Mouse (Mus musculus) myocyte (in vitro differentiated cells): ENCODE data around the gene Pip5k1a. TPM values are rescaled to one million over a fixed set of nuclear protein-coding genes. Genes with fewer than 3 reads are reported as not detected.
A peak's percentile ranks its signal among the peaks of the same experiment; 100 is the strongest.

Source experiments
- H3K27me3 ChIP-seq: one replicate; pipeline ENCODE4 v1.6.1; 2011; ENCODE audit not compliant: control insufficient read depth, insufficient read depth, insufficient read length
- H3K36me3 ChIP-seq: one replicate; pipeline ENCODE4 v1.6.1; 2011; ENCODE audit not compliant: control insufficient read depth, insufficient read depth
- H3K4me2 ChIP-seq: one replicate; pipeline ENCODE4 v1.6.1; 2011; ENCODE audit warnings: low read depth, control low read depth
- H3K4me3 ChIP-seq: one replicate; pipeline ENCODE4 v1.5.1; 2011; ENCODE audit warnings: mild to moderate bottlenecking, control low read depth, moderate library complexity
- H3K79me2 ChIP-seq: one replicate; pipeline ENCODE4 v1.6.1; 2011; ENCODE audit not compliant: control insufficient read depth, insufficient read depth
- H3ac ChIP-seq: one replicate; pipeline ENCODE4 v1.6.1; 2011; ENCODE audit not compliant: control insufficient read depth, insufficient read length
- CEBPB ChIP-seq: IDR thresholded peaks from 2 replicates; pipeline ENCODE4 v1.6.1; 2011; ENCODE audit warnings: mild to moderate bottlenecking, moderate library complexity; ENCODE audit not compliant: poor library complexity, insufficient read depth, severe bottlenecking
- E2F4 ChIP-seq: IDR thresholded peaks from one replicate; pipeline ENCODE4 v1.6.1; 2011; ENCODE audit warnings: mild to moderate bottlenecking, control low read depth, moderate library complexity; ENCODE audit not compliant: insufficient read depth
- MAX ChIP-seq: IDR thresholded peaks from one replicate; pipeline ENCODE4 v1.6.1; 2011; ENCODE audit warnings: low read depth, mild to moderate bottlenecking, control low read depth
- MYOD1 ChIP-seq, 3 experiments: IDR thresholded peaks; one replicate each; pipeline ENCODE4 v1.6.1; 2011; ENCODE audit warnings: control low read depth in 2 of 3, low read depth in 2 of 3, mild to moderate bottlenecking in 2 of 3, moderate library complexity in 1 of 3; ENCODE audit not compliant: insufficient read length in 2 of 3, control insufficient read depth in 1 of 3
- MYOG ChIP-seq, 3 experiments: IDR thresholded peaks; one replicate each; pipeline ENCODE4 v1.6.1; 2011; ENCODE audit warnings: control low read depth in 2 of 3, low read depth in 2 of 3, mild to moderate bottlenecking in 2 of 3; ENCODE audit not compliant: insufficient read length in 2 of 3, control insufficient read depth in 1 of 3, insufficient read depth in 1 of 3
- POLR2A ChIP-seq: IDR thresholded peaks from one replicate; pipeline ENCODE4 v1.6.1; 2011; ENCODE audit warnings: low read depth, mild to moderate bottlenecking, control low read depth, moderate library complexity; ENCODE audit not compliant: insufficient read length
- POLR2AphosphoS2 ChIP-seq: IDR thresholded peaks from one replicate; pipeline ENCODE4 v1.6.1; 2011; ENCODE audit warnings: low read depth, control low read depth; ENCODE audit not compliant: insufficient read length
- REST ChIP-seq: IDR thresholded peaks from one replicate; pipeline ENCODE4 v1.6.1; 2011; ENCODE audit warnings: mild to moderate bottlenecking, control low read depth, moderate library complexity; ENCODE audit not compliant: insufficient read depth, insufficient read length
- SRF ChIP-seq: IDR thresholded peaks from one replicate; pipeline ENCODE4 v1.6.1; 2011; ENCODE audit warnings: low read depth; ENCODE audit not compliant: control insufficient read depth, insufficient read length
- TCF12 ChIP-seq: IDR thresholded peaks from one replicate; pipeline ENCODE4 v1.6.1; 2011; ENCODE audit warnings: mild to moderate bottlenecking, control low read depth; ENCODE audit not compliant: poor library complexity, insufficient read depth, severe bottlenecking
- TCF3 ChIP-seq: IDR thresholded peaks from one replicate; pipeline ENCODE4 v1.6.1; 2011; ENCODE audit warnings: low read depth, control low read depth; ENCODE audit not compliant: insufficient read length
- USF1 ChIP-seq: IDR thresholded peaks from one replicate; pipeline ENCODE4 v1.6.1; 2011; ENCODE audit warnings: low read depth, mild to moderate bottlenecking, control low read depth, moderate library complexity
- polyA plus RNA-seq: library from polyadenylated mRNA; unstranded; fragments of >200 nt; fragmentation: generic; extraction: Trizol; gene quantifications from one replicate; pipeline ENCODE4 v1.2.1, GENCODE M21; 2012; ENCODE audit warnings: missing spikeins

Gene Pip5k1a
- polyA plus RNA-seq, 1 experiment = 27.3 TPM

DNA sequence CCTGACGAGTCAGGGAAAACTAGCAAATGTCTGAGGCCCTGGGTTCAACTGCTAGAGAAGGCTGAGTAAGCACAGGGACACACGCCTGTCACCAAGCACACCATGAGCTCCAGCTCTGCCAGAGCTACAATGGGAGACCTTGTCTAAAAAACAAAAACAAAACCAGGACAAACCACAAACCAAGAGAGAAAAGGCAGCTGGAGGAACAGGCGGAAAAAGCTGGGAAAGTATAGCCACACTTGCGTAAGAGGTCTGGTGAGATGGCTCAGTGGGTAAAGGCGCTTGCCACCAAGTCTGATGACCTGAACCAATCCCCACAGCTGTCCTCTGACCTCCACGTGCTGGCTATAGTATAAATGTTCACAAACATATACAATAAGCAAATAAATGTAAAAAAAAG, 40.6 kb downstream of the Pip5k1a start:
- H3K4me2 ChIP-seq = peak overlapping the region; percentile 12

DNA sequence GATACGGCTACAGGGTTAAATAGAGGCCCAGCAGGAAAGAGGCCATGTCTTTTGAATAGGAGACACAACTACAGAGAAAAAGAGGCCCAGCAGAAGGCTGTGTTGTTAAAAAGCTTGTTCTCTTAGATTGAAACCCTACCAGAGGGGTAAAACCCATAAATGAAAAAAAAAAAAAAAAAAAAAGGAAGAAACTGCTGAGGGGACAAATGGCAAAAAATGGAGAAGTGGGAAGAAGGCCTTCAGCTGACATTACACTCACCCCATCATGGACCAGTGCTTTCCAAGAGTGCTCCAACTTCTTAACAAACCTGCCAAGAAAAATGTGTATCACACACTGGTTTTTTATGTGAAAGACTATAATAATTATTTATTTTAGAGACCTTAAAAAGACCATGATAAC, 41.2 kb downstream of the Pip5k1a start:
- H3K4me2 ChIP-seq = no peak overlapping the region
- H3K36me3 ChIP-seq = peaks cover 61% of the 10 kb centered on the region
- H3K79me2 ChIP-seq = no peaks in the 10 kb centered on the region
- H3K27me3 ChIP-seq = no peaks in the 10 kb centered on the region
- TF ChIP-seq CEBPB (no peak), MAX (no peak), E2F4 (no peak), POLR2AphosphoS2 (no peak), REST (no peak), TCF3 (no peak), USF1 (no peak), MYOG (IDR thresholded peaks at IDR 0.05; ENCODE audit: control insufficient read depth in 1 of 3, insufficient read depth in 1 of 3, insufficient read length in 2 of 3, low read depth in 2 of 3) (no peak), SRF (no peak), POLR2A (no peak), MYOD1 (IDR thresholded peaks at IDR 0.05; ENCODE audit: control insufficient read depth in 1 of 3, insufficient read length in 2 of 3, low read depth in 2 of 3) (no peak), TCF12 (no peak)
- H3ac ChIP-seq = no peak overlapping the region
- no peak overlapping the region for H3K4me3 ChIP-seq

More for the DNA sequence above, 40.6 kb downstream of the Pip5k1a start:
- peak; percentile 65; the same call in 1 of the 2 replicates for TF ChIP-seq CEBPB
- peak in 1 of 3 experiments; percentile 34 for TF ChIP-seq MYOG (IDR thresholded peaks at IDR 0.05; ENCODE audit: control insufficient read depth in 1 of 3, insufficient read depth in 1 of 3, insufficient read length in 2 of 3, low read depth in 2 of 3)
- no peak for TF ChIP-seq SRF
- Histone ChIP-seq H3K36me3 (peaks cover 61% of the 10 kb centered on the region), H3K79me2 (no peaks in the 10 kb centered on the region), H3K27me3 (no peaks in the 10 kb centered on the region), H3ac (no peak overlapping the region), H3K4me3 (no peak overlapping the region)

DNA sequence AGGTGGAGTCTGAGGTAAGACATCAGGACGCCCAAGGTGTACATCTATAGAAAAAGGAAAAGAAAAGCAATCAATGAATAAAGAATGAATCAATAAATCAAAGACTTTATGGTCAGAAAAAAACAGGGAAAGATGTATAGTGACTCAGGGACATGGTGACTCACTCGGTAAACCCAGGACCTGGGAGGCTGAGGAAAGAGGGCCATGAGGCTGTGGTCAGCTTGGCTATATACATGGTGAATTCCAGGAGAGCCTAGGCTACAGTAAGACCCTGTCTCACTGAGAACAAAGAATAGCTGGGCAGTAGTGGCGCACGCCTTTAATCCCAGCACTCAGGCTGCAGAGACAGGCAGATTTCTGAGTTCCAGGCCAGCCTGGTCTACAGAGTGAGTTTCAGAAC, 43.0 kb downstream of the Pip5k1a start:
- Histone ChIP-seq H3ac (no peak overlapping the region), H3K36me3 (peaks cover 54% of the 10 kb centered on the region), H3K4me3 (no peak overlapping the region), H3K4me2 (no peak overlapping the region), H3K27me3 (no peaks in the 10 kb centered on the region), H3K79me2 (no peaks in the 10 kb centered on the region)
- no peak for TF ChIP-seq REST
- TF ChIP-seq SRF = no peak
- no peak for TF ChIP-seq MAX
- TF ChIP-seq TCF12 = no peak
- TF ChIP-seq USF1 = no peak
- TF ChIP-seq TCF3 = no peak
- no peak for TF ChIP-seq POLR2A

DNA sequence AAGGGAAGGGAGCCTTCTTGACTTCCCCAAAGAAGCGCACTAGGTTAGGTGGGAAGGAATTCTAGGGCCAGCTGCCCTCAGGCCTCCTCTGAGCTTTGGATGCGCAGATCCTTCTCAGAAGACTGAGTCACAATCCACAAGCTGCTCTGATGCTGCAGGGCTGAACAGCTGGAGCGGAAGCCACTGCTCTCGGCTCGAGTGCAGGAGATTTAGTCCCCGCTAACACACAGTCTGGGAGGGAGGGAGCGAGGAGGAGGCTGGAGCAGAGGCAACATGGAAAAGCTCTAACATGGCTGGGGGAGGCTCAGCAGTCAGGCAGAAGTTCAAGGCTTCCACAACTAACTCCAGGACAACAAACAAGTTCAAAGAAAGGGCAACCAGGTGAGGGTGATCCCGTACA, 48.7 kb downstream of the Pip5k1a start:
- peak; percentile 58 to 94 (median 78) for TF ChIP-seq MYOG (IDR thresholded peaks at IDR 0.05; ENCODE audit: control insufficient read depth in 1 of 3, insufficient read depth in 1 of 3, insufficient read length in 2 of 3, low read depth in 2 of 3)
- TF ChIP-seq MYOD1 (IDR thresholded peaks at IDR 0.05; ENCODE audit: control insufficient read depth in 1 of 3, insufficient read length in 2 of 3, low read depth in 2 of 3) = peak in 2 of 3 experiments; percentile 88 to 89
- no peak for TF ChIP-seq E2F4
- TF ChIP-seq TCF12 = peak; percentile 15

DNA sequence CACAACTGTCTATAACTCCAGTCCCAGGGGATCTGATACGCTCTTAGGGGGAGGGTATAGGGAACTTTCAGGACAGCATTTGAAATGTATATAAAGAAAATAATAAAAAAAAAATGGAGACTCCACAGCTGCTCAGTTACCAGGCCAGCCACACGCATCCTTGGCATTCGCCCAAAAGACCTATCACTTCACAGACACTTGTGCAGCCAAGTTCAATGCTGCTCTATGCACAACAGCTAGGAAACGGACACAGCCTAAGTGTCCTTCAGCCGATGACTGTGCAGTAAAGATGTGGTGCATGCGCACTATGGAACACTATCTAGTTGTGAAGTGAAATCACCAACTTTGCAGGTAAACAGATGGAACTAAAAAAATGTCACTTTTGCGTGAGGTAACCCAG, 50.5 kb downstream of the Pip5k1a start:
- peaks cover 16% of the 10 kb centered on the region for H3K36me3 ChIP-seq
- TF ChIP-seq E2F4 (no peak), MAX (no peak), CEBPB (no peak), SRF (no peak)
- H3K27me3 ChIP-seq = no peaks in the 10 kb centered on the region
- H3K79me2 ChIP-seq = no peaks in the 10 kb centered on the region
- no peak overlapping the region for H3ac ChIP-seq
- H3K4me3 ChIP-seq = no peak overlapping the region
- no peak overlapping the region for H3K4me2 ChIP-seq

More for the DNA sequence above, 48.7 kb downstream of the Pip5k1a start:
- Histone ChIP-seq H3K4me3 (no peak overlapping the region), H3ac (no peak overlapping the region), H3K27me3 (no peaks in the 10 kb centered on the region), H3K4me2 (no peak overlapping the region), H3K36me3 (peaks cover 27% of the 10 kb centered on the region), H3K79me2 (no peaks in the 10 kb centered on the region)
